Mouse (Mus musculus): Measurements from ENCODE around the gene Tcam1.

DNA sequence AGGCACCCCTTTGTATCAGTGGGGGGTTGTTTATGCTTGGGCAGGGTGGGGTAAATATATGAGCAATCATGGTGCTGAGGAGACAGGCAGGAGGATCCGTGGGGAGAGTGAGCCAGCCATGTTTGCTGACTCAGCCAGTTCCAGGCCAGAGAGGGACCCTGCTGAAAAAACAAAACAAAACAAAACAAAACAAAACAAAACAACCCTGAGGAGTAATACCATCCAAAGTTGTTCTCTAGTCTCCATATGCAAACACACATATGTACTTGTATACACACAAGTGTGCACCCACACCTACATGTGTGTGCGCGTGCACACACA is 29.6 kb downstream of the Tcam1 start:
- TF ChIP-seq CTCF (IDR thresholded peaks at IDR 0.05; ENCODE audit: control insufficient read depth, insufficient read depth, insufficient read length), result no peak
- no peak for TF ChIP-seq MYOD1 (IDR thresholded peaks at IDR 0.05; ENCODE audit: control insufficient read depth, insufficient read length, low read depth)
- no peak for TF ChIP-seq MAX (IDR thresholded peaks at IDR 0.05)
- TF ChIP-seq FOSL1 (IDR thresholded peaks at IDR 0.05; ENCODE audit: insufficient read depth, low read length, poor library complexity, severe bottlenecking), result no peak
- no peak for TF ChIP-seq CEBPB (IDR thresholded peaks at IDR 0.05; ENCODE audit: low read depth)

Measured in C2C12 (cell line).